Mouse (Mus musculus): Measurements from ENCODE around the gene Taf12.

GRCm38 (mm10) chr4:132301965-132302938 is 28.1 kb downstream of the Taf12 start:
- TF ChIP-seq CTCF (IDR thresholded peaks at IDR 0.05; ENCODE audit: low read depth) (no peak), EP300 (IDR thresholded peaks at IDR 0.05; ENCODE audit: low read depth) (no peak)

Data from liver, postnatal 0 days (tissue).